Mouse (Mus musculus) heart, embryonic 11.5 days (tissue): Measurements from ENCODE around the gene Fbxo11. TPM values are rescaled to one million over a fixed set of nuclear protein-coding genes. Genes with fewer than 3 reads are reported as not detected.
"Not testable (repeated sequence)": the region's sequence is repeated elsewhere in the genome, so short reads cannot be mapped to it uniquely, and the experiment has no call there.

ENCODE experiments used
- ATAC-seq: fragments of 200-750 bp; cut with Nextera tagmentation; replicated peaks from 2 replicates; pipeline ENCODE4 v1.8.0; 2017; ENCODE audit warnings: moderate library complexity; ENCODE audit not compliant: insufficient number of reproducible peaks, low FRiP score, low TSS enrichment
- H3K27ac ChIP-seq: fragments of 300-500 bp; sonication (generic); 2 replicates; pipeline ENCODE4 v1.5.1; 2014; ENCODE audit warnings: mild to moderate bottlenecking, low read depth, low read length
- H3K27me3 ChIP-seq: fragments of 300-500 bp; sonication (generic); 2 replicates; pipeline ENCODE4 v1.6.1; 2014; ENCODE audit warnings: mild to moderate bottlenecking, low read length, mixed read lengths; ENCODE audit not compliant: control insufficient read depth, insufficient read depth
- H3K36me3 ChIP-seq: fragments of 300-500 bp; sonication (generic); 2 replicates; pipeline ENCODE4 v1.6.1; 2014; ENCODE audit warnings: mild to moderate bottlenecking, low read length, moderate library complexity, mixed read lengths; ENCODE audit not compliant: control insufficient read depth, insufficient read depth
- H3K4me1 ChIP-seq: fragments of 300-500 bp; sonication (generic); 2 replicates; pipeline ENCODE4 v1.6.1; 2014; ENCODE audit warnings: low read length; ENCODE audit not compliant: control insufficient read depth, insufficient read depth
- H3K4me2 ChIP-seq: fragments of 300-500 bp; sonication (generic); 2 replicates; pipeline ENCODE4 v1.6.1; 2014; ENCODE audit warnings: mild to moderate bottlenecking, moderate library complexity
- H3K4me3 ChIP-seq: fragments of 300-500 bp; sonication (generic); 2 replicates; pipeline ENCODE4 v1.5.1; 2014; ENCODE audit warnings: low read depth, low read length
- H3K9ac ChIP-seq: fragments of 300-500 bp; sonication (generic); 2 replicates; pipeline ENCODE4 v1.6.1; 2014; ENCODE audit warnings: mild to moderate bottlenecking, low read depth, low read length, moderate library complexity
- H3K9me3 ChIP-seq: fragments of 300-500 bp; sonication (generic); replicated peaks from 2 replicates; pipeline ENCODE4 v1.6.1; 2016; ENCODE audit warnings: low read length; ENCODE audit not compliant: control insufficient read depth
- WGBS: fragments of 180-500 bp; shearing (Covaris S2); extraction: QIAGEN DNeasy Blood & Tissue Kit; methylation state at CpG from one replicate; pipeline ENCODE4 v1.1.7; 2014; ENCODE audit not compliant: insufficient replicate concordance; 5-methylcytosine and 5-hydroxymethylcytosine counted together
- polyA plus RNA-seq: library from polyadenylated mRNA; unstranded; fragments of >200 nt; fragmentation: Nextera tagmentation; extraction: Ambion mirVana; gene quantifications from 2 replicates; pipeline ENCODE4 v1.2.1, GENCODE M21; 2014

The Fbxo11 gene
- polyA plus RNA-seq, 1 experiment from 2014 or later: 17.7 TPM

- H3K27ac ChIP-seq: no peak overlapping the region
- 61% methylated on average over 5 of the region's 5 CpGs for WGBS
- H3K9me3 ChIP-seq: no peaks in the 10 kb centered on the region
- peaks cover 4% of the 10 kb centered on the region for H3K4me1 ChIP-seq
- no peak overlapping the region for H3K9ac ChIP-seq
- no peak overlapping the region for H3K4me2 ChIP-seq
- no peaks in the 10 kb centered on the region for H3K27me3 ChIP-seq
- no peak overlapping the region for H3K4me3 ChIP-seq
- H3K36me3 ChIP-seq: no peaks in the 10 kb centered on the region
- ATAC-seq: no peak
These were observed 24.3 kb downstream of the Fbxo11 start for GRCm38 (mm10) chr17:88040810-88041209.

DNA sequence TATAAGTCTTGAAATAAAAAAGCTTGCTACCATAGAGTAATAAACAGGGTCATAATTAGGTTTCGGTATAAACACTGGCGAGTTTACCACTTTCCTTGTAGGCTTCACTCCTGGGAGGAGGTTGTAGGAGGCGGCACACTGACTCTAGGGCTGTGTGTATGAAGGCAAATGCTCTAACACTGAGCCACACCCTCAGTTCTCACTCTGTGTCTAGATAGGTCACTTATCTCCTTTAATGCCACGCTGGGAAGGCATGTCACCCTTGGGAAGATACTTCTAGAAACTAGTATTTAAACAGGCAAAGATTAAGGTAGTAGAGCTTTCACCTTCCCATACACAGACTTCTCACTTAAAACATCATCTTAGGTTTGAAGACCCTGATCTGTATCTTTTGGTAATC lies 30.7 kb downstream of the Fbxo11 start:
- no peaks in the 10 kb centered on the region for H3K36me3 ChIP-seq
- H3K27me3 ChIP-seq: no peaks in the 10 kb centered on the region
- H3K4me1 ChIP-seq: peaks cover 10% of the 10 kb centered on the region; the same call in 1 of the 2 replicates
- no peak overlapping the region for H3K27ac ChIP-seq
- ATAC-seq: no peak
- WGBS: 75% methylated on average over 4 of the region's 4 CpGs
- no peaks in the 10 kb centered on the region for H3K9me3 ChIP-seq
- H3K4me2 ChIP-seq: no peak overlapping the region
- no peak overlapping the region for H3K9ac ChIP-seq
- no peak overlapping the region for H3K4me3 ChIP-seq

DNA sequence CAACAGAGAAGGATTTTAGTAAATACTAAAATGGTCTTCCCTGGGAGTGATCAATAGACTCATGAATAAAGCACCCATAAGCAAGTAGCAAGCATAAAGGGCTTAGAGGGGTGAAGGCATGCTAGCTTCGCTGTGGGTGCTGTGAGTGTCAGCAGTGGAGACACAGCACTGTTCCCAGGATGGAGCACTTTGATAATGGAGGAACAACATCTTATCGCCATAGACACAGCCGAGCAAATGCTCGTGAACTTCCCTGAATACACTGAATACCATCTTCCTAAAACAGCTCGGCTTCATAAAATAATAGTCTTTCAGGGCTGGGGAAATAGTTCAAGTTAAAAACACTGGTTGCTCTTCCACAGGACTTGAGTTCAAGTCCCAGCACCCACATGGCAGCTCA lies 33.3 kb downstream of the Fbxo11 start:
- no peak overlapping the region for H3K4me2 ChIP-seq
- WGBS: 79% methylated on average over 5 of the region's 5 CpGs
- no peak for ATAC-seq

GRCm38 (mm10) chr17:88029194-88029970 lies 35.7 kb downstream of the Fbxo11 start:
- no peak for ATAC-seq
- Histone ChIP-seq H3K27ac (no peak overlapping the region), H3K36me3 (no peaks in the 10 kb centered on the region), H3K9ac (no peak overlapping the region), H3K27me3 (no peaks in the 10 kb centered on the region), H3K4me1 (peaks cover 10% of the 10 kb centered on the region; the same call in 1 of the 2 replicates), H3K4me3 (no peak overlapping the region), H3K9me3 (no peaks in the 10 kb centered on the region), H3K4me2 (no peak overlapping the region)
- WGBS: 84% methylated on average over 17 of the region's 17 CpGs

More for the DNA sequence above, 33.3 kb downstream of the Fbxo11 start:
- Histone ChIP-seq H3K9ac (no peak overlapping the region), H3K36me3 (no peaks in the 10 kb centered on the region), H3K27ac (no peak overlapping the region), H3K9me3 (no peaks in the 10 kb centered on the region), H3K4me1 (peaks cover 10% of the 10 kb centered on the region; the same call in 1 of the 2 replicates), H3K4me3 (no peak overlapping the region), H3K27me3 (no peaks in the 10 kb centered on the region)

GRCm38 (mm10) chr17:88025227-88025626 lies 39.9 kb downstream of the Fbxo11 start:
- Histone ChIP-seq H3K4me3 (no peak overlapping the region), H3K4me2 (no peak overlapping the region), H3K27me3 (no peaks in the 10 kb centered on the region), H3K9me3 (no peaks in the 10 kb centered on the region), H3K27ac (no peak overlapping the region), H3K4me1 (0 out of 2 replicates have a peak, but pooled peaks cover 5% of the 10 kb centered on the region), H3K9ac (no peak overlapping the region), H3K36me3 (no peaks in the 10 kb centered on the region)
- no peak for ATAC-seq
- WGBS: 45% methylated on average over 4 of the region's 4 CpGs

- 68% methylated on average over 1 of the region's 1 CpGs for WGBS
- H3K36me3 ChIP-seq: no peaks in the 10 kb centered on the region
- H3K4me1 ChIP-seq: no peaks in the 10 kb centered on the region
- ATAC-seq: no peak
- no peak overlapping the region for H3K27ac ChIP-seq
- H3K9me3 ChIP-seq: no peaks in the 10 kb centered on the region
- H3K4me2 ChIP-seq: no peak overlapping the region
- no peak overlapping the region for H3K4me3 ChIP-seq
- H3K9ac ChIP-seq: no peak overlapping the region
- H3K27me3 ChIP-seq: no peaks in the 10 kb centered on the region
These were observed 41.2 kb downstream of the Fbxo11 start for GRCm38 (mm10) chr17:88023924-88024323.

- not testable (repeated sequence) for H3K4me1 ChIP-seq, H3K4me2 ChIP-seq, H3K27me3 ChIP-seq, H3K9me3 ChIP-seq, H3K9ac ChIP-seq, ATAC-seq, H3K4me3 ChIP-seq, H3K27ac ChIP-seq
- WGBS: 89% methylated on average over 8 of the region's 8 CpGs
- H3K36me3 ChIP-seq: peaks cover 20% of the 10 kb centered on the region
These were observed 49.1 kb downstream of the Fbxo11 start for GRCm38 (mm10) chr17:88016027-88016426.

- Histone ChIP-seq H3K9me3 (no peaks in the 10 kb centered on the region), H3K4me2 (no peak overlapping the region), H3K27ac (no peak overlapping the region), H3K36me3 (peaks cover 20% of the 10 kb centered on the region), H3K27me3 (no peaks in the 10 kb centered on the region), H3K9ac (no peak overlapping the region), H3K4me3 (no peak overlapping the region), H3K4me1 (0 out of 2 replicates have a peak, but pooled peaks cover 2% of the 10 kb centered on the region)
- ATAC-seq: no peak
- WGBS: 90% methylated on average over 1 of the region's 1 CpGs
These were observed 50.6 kb downstream of the Fbxo11 start for GRCm38 (mm10) chr17:88014456-88014855.

DNA sequence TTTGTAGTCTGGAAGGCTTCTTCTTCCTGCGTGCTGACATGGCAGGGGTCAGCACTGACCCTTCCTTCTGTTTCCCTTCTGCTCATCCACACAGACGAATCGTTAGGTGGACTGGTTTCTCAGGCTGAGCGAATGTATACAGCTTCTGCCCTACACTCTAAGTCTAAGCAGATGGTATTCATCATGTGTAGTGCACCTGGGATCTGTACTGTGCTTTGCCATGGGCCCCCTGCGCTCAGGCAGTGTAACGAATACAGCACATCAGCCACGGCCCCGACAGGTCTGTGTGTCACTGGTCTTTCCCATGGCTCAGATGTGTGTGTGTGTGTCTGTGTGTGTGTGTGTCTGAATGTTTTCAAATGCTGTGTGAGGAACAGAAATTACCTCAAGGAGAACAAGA lies 58.1 kb downstream of the Fbxo11 start:
- 85% methylated on average over 8 of the region's 8 CpGs for WGBS
- no peak for ATAC-seq
- peaks cover 14% of the 10 kb centered on the region for H3K36me3 ChIP-seq

More for the DNA sequence above, 58.1 kb downstream of the Fbxo11 start:
- no peak overlapping the region for H3K4me3 ChIP-seq
- H3K9me3 ChIP-seq: no peaks in the 10 kb centered on the region
- H3K27me3 ChIP-seq: no peaks in the 10 kb centered on the region
- no peak overlapping the region for H3K9ac ChIP-seq
- H3K4me1 ChIP-seq: no peaks in the 10 kb centered on the region
- no peak overlapping the region for H3K4me2 ChIP-seq
- no peak overlapping the region for H3K27ac ChIP-seq
